Mouse (Mus musculus): ENCODE measurements around the gene Vmn1r184. TPM values are rescaled to one million over a fixed set of nuclear protein-coding genes. Genes with fewer than 3 reads are reported as not detected.
"Not testable (repeated sequence)": the region's sequence is repeated elsewhere in the genome, so short reads cannot be mapped to it uniquely, and the experiment has no call there.

Gene Vmn1r184
- polyA plus RNA-seq (2017; shearing (Covaris generic)): under 1 TPM in 1 of 2 experiments, not detected in 1; 0.13 TPM

GRCm38 (mm10) chr7:26260034-26260433, at the start of gene Vmn1r184:
Gene Vmn1r184 (plus strand): TSS chr7:26260334.
- ATAC-seq: not testable (repeated sequence)

- not testable (repeated sequence) for ATAC-seq
Observed at GRCm38 (mm10) chr7:26303429-26304166, 43.5 kb downstream of the Vmn1r184 start.

- ATAC-seq: not testable (repeated sequence)
Observed at GRCm38 (mm10) chr7:26306926-26307325, 46.8 kb downstream of the Vmn1r184 start, which contains the start of gene Cyp2a4. Gene Cyp2a4 (plus strand): TSS chr7:26307169.

GRCm38 (mm10) chr7:26311786-26312185, 51.7 kb downstream of the Vmn1r184 start:
- not testable (repeated sequence) for ATAC-seq

GRCm38 (mm10) chr7:26315194-26315593, 55.1 kb downstream of the Vmn1r184 start:
- not testable (repeated sequence) for ATAC-seq

GRCm38 (mm10) chr7:26315809-26316208, 55.7 kb downstream of the Vmn1r184 start:
- ATAC-seq: not testable (repeated sequence)

Other genes with a start within 250 kb of the Vmn1r184 start
- gene Cyp2b13, start 198.8 kb upstream of the Vmn1r184 start, polyA plus RNA-seq (2017; shearing (Covaris generic)): not detected
- gene Cyp2b9, start 86.9 kb upstream of the Vmn1r184 start, polyA plus RNA-seq (2017; shearing (Covaris generic)): not detected
- not detected for gene Cyp2a4, start 46.8 kb downstream of the Vmn1r184 start, polyA plus RNA-seq (2017; shearing (Covaris generic))
- gene Nlrp9c, start 143.4 kb downstream of the Vmn1r184 start, polyA plus RNA-seq (2017; shearing (Covaris generic)): not detected
- not detected for gene Nlrp4a, start 174.8 kb downstream of the Vmn1r184 start, polyA plus RNA-seq (2017; shearing (Covaris generic))